19 mouse cellular contexts compared by ENCODE assay signal in the genomic region with DNA sequence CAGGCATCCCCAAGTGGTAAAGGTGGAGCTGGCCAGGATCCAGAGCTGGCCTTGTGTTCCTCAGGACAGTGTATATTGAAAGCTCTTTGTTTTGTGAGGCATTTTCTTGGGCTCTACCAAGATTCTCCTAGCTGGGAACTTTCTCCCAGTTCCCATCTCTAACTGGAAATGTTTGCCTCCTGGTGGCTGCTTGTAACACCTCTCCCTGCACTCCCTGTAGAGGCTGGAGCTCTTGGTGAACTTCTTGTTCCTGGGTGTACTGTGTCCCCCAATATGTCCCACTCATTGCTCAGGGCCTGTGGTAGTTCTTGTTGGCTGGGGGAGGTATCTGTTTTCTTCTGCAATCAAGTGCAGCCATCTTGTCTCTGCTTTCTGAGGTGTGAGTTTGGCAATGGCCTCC.
A peak's percentile ranks its signal among the peaks of the same experiment; 100 is the strongest.
DNase-seq lines count a peak whose midpoint lies in the region; ATAC-seq and TF ChIP-seq lines count a peak whose summit lies in the region.
"Had no signal": no experiment of that assay in that cellular context is flagged by ENCODE, and none has a peak within 500 bp of the region (broad histone marks: within the 10 kb centered on the region; RNA-seq: fewer than 3 reads in every experiment).

No protein-coding gene starts in this region.

- H3K4me3 ChIP-seq in gastrocnemius, adult 2 months, result no peak overlapping the region
- no peak overlapping the region for H3K4me3 ChIP-seq in kidney, postnatal 0 days (replicated peaks; ENCODE audit: low read depth, low read length)
- no peak overlapping the region for H3K4me3 ChIP-seq in midbrain, postnatal 0 days (ENCODE audit: low read depth, low read length)
- no peak overlapping the region for H3K4me3 ChIP-seq in midbrain, embryonic 14.5 days (replicated peaks; ENCODE audit: low read depth, low read length)
- H3K4me3 ChIP-seq in stomach, postnatal 0 days (ENCODE audit: low read depth, low read length), result no peak overlapping the region
- H3K4me3 ChIP-seq: forebrain, embryonic 10.5 days; limb, embryonic 10.5 days; midbrain, embryonic 13.5 days; stomach, embryonic 15.5 days had no signal

- TF ChIP-seq CTCF in gastrocnemius, adult 2 months (IDR thresholded peaks at IDR 0.05), result peak; percentile 10; the same call in 1 of the 2 replicates
- TF ChIP-seq CTCF in kidney, postnatal 0 days (IDR thresholded peaks at IDR 0.05; ENCODE audit: low read depth), result peak; percentile 50; the same call in 1 of the 2 replicates
- peak; percentile 17; the same call in 1 of the 2 replicates for TF ChIP-seq CTCF in midbrain, postnatal 0 days (IDR thresholded peaks at IDR 0.05)
- peak; percentile 54 for TF ChIP-seq CTCF in stomach, postnatal 0 days (IDR thresholded peaks at IDR 0.05; ENCODE audit: low read depth)

- no peak overlapping the region for H3K4me2 ChIP-seq in kidney, postnatal 0 days (ENCODE audit: low read length)
- no peak overlapping the region for H3K4me2 ChIP-seq in midbrain, postnatal 0 days (ENCODE audit: low read depth, low read length, poor library complexity, severe bottlenecking)
- no peak overlapping the region for H3K4me2 ChIP-seq in midbrain, embryonic 14.5 days (ENCODE audit: low read length)
- no peak overlapping the region for H3K4me2 ChIP-seq in stomach, postnatal 0 days (replicated peaks; ENCODE audit: low read depth)
- H3K4me2 ChIP-seq: hindbrain, embryonic 14.5 days; liver, embryonic 11.5 days; midbrain, embryonic 13.5 days; stomach, embryonic 15.5 days had no signal

- no peaks in the 10 kb centered on the region for H3K27me3 ChIP-seq in kidney, postnatal 0 days (ENCODE audit: insufficient read depth, low read length)
- H3K27me3 ChIP-seq in midbrain, postnatal 0 days (ENCODE audit: insufficient read depth, low read length), result no peaks in the 10 kb centered on the region
- H3K27me3 ChIP-seq in midbrain, embryonic 14.5 days (ENCODE audit: control insufficient read depth, insufficient read depth, low read length), result no peaks in the 10 kb centered on the region
- H3K27me3 ChIP-seq in stomach, postnatal 0 days (ENCODE audit: control insufficient read depth, insufficient read depth, low read length), result no peaks in the 10 kb centered on the region
- H3K27me3 ChIP-seq: midbrain, embryonic 13.5 days; stomach, embryonic 15.5 days had no signal

- DNase-seq in gastrocnemius, adult 2 months, result no peak
- no peak for DNase-seq in gastrocnemius, postnatal 36 days
- DNase-seq in kidney, postnatal 0 days (ENCODE audit: low spot score), result no peak
- DNase-seq in kidney, adult 9 months, result no peak
- DNase-seq in midbrain, postnatal 0 days (ENCODE audit: low spot score), result no peak
- no peak for DNase-seq in midbrain, embryonic 14.5 days
- no peak for DNase-seq in stomach, postnatal 0 days (ENCODE audit: low spot score)
- DNase-seq: cerebellum, adult 2 months; gastrocnemius, postnatal 10 days; heart, postnatal 14 days; kidney, adult 11 months; kidney, postnatal 14 days; lung, adult 2 months had no signal

- no peaks in the 10 kb centered on the region for H3K9me3 ChIP-seq in kidney, postnatal 0 days (replicated peaks; ENCODE audit: low read length)
- no peaks in the 10 kb centered on the region for H3K9me3 ChIP-seq in midbrain, postnatal 0 days (ENCODE audit: low read length)
- H3K9me3 ChIP-seq in midbrain, embryonic 14.5 days (ENCODE audit: control insufficient read depth, low read length), result no peaks in the 10 kb centered on the region
- H3K9me3 ChIP-seq in stomach, postnatal 0 days (ENCODE audit: control insufficient read depth, low read length), result no peaks in the 10 kb centered on the region
- H3K9me3 ChIP-seq: forebrain, embryonic 10.5 days; limb, embryonic 10.5 days; midbrain, embryonic 13.5 days; stomach, embryonic 15.5 days had no signal

- ATAC-seq in kidney, postnatal 0 days (replicated peaks; ENCODE audit: low FRiP score, low read depth), result no peak
- no peak for ATAC-seq in midbrain, postnatal 0 days (ENCODE audit: low FRiP score)
- ATAC-seq in midbrain, embryonic 14.5 days (ENCODE audit: low FRiP score, low TSS enrichment), result no peak
- ATAC-seq in stomach, postnatal 0 days (ENCODE audit: low FRiP score, low TSS enrichment), result no peak
- ATAC-seq: midbrain, embryonic 13.5 days had no signal

- TF ChIP-seq EP300 in stomach, postnatal 0 days (optimal IDR thresholded peaks at IDR 0.05), result no peak

- intact Hi-C loops in gastrocnemius, adult 2 months (cut with DNase I), result no loop called here
- intact Hi-C loops in gastrocnemius, postnatal 36 days (cut with DNase I), result loop anchor here (10.0 kb wide), 1 partner anchor 659 kb away; no protein-coding TSS in a partner anchor

- no peak overlapping the region for H3K9ac ChIP-seq in kidney, postnatal 0 days (ENCODE audit: low read depth, low read length)
- no peak overlapping the region for H3K9ac ChIP-seq in midbrain, postnatal 0 days (replicated peaks; ENCODE audit: low read length, poor library complexity, severe bottlenecking)
- no peak overlapping the region for H3K9ac ChIP-seq in midbrain, embryonic 14.5 days (replicated peaks; ENCODE audit: low read length)
- H3K9ac ChIP-seq in stomach, postnatal 0 days (ENCODE audit: low read length), result no peak overlapping the region
- H3K9ac ChIP-seq: hindbrain, embryonic 14.5 days; midbrain, embryonic 13.5 days; stomach, embryonic 15.5 days had no signal

- H3K27ac ChIP-seq in gastrocnemius, adult 2 months, result no peak overlapping the region
- H3K27ac ChIP-seq in kidney, postnatal 0 days, result no peak overlapping the region
- no peak overlapping the region for H3K27ac ChIP-seq in midbrain, postnatal 0 days (ENCODE audit: low read depth, low read length)
- no peak overlapping the region for H3K27ac ChIP-seq in midbrain, embryonic 14.5 days (replicated peaks; ENCODE audit: low read depth, low read length)
- no peak overlapping the region for H3K27ac ChIP-seq in stomach, postnatal 0 days (replicated peaks)
- H3K27ac ChIP-seq: forebrain, embryonic 10.5 days; hindbrain, embryonic 14.5 days; limb, embryonic 10.5 days; stomach, embryonic 15.5 days had no signal

- no peaks in the 10 kb centered on the region for H3K36me3 ChIP-seq in kidney, postnatal 0 days (ENCODE audit: insufficient read depth, low read length)
- no peaks in the 10 kb centered on the region for H3K36me3 ChIP-seq in midbrain, postnatal 0 days (ENCODE audit: insufficient read depth, low read length)
- H3K36me3 ChIP-seq in midbrain, embryonic 14.5 days (ENCODE audit: control insufficient read depth, insufficient read depth, low read length), result no peaks in the 10 kb centered on the region
- H3K36me3 ChIP-seq in stomach, postnatal 0 days (ENCODE audit: control insufficient read depth, insufficient read depth, low read length), result no peaks in the 10 kb centered on the region
- H3K36me3 ChIP-seq: forebrain, embryonic 10.5 days; limb, embryonic 10.5 days; midbrain, embryonic 13.5 days; stomach, embryonic 15.5 days had no signal

- no peaks in the 10 kb centered on the region for H3K4me1 ChIP-seq in kidney, postnatal 0 days (replicated peaks; ENCODE audit: insufficient read depth, low read length)
- H3K4me1 ChIP-seq in midbrain, postnatal 0 days (ENCODE audit: insufficient read depth, low read length), result peaks cover 3% of the 10 kb centered on the region; the same call in 1 of the 2 replicates
- no peaks in the 10 kb centered on the region for H3K4me1 ChIP-seq in midbrain, embryonic 14.5 days (ENCODE audit: control insufficient read depth, insufficient read depth, low read length)
- no peaks in the 10 kb centered on the region for H3K4me1 ChIP-seq in stomach, postnatal 0 days (replicated peaks; ENCODE audit: control insufficient read depth, insufficient read depth)
- H3K4me1 ChIP-seq: stomach, embryonic 15.5 days had no signal
